Mouse (Mus musculus) ES-Bruce4 (cell line): ENCODE data around the gene Cox8a.

ENCODE experiments used
- CTCF ChIP-seq: IDR thresholded peaks from one replicate; pipeline ENCODE4 v1.8.1; 2011; ENCODE audit warnings: low read depth, low read length
- POLR2A ChIP-seq: IDR thresholded peaks from one replicate; pipeline ENCODE4 v1.8.1; 2011; ENCODE audit warnings: low read length; ENCODE audit not compliant: insufficient read depth

DNA sequence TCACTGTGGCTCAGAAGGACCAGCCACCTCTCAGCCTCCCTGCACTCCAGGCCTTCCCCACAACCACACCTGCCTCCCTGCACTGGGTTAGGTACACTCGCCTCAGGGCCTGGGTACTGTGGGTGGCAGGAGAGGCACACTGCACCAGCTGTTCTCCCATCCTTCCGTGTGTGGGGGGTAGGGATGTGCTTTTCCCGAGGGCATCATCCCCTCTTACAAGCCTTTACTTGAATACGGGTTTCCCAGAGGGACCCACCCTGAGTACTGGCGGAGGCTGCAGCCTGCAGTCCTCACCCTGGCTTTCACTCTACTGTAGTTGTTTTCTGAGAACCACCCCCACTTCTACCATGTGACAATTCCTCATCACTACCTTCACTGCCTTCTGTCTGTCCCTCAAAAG is 30.3 kb downstream of the Cox8a start:
- no peak for TF ChIP-seq POLR2A
- no peak for TF ChIP-seq CTCF
